Mouse (Mus musculus) cerebellum, adult 11 months (tissue): ENCODE measurements at regions not wholly inside any gene's neighbourhood (a gene's known extent, or its start where the extent isn't known, plus 50 kb on each side); places are given as distances from the start of the nearest gene placed in this dataset.

Source experiments
- DNase-seq: peaks from one replicate; pipeline ENCODE4 v3.0.0; 2022

DNA sequence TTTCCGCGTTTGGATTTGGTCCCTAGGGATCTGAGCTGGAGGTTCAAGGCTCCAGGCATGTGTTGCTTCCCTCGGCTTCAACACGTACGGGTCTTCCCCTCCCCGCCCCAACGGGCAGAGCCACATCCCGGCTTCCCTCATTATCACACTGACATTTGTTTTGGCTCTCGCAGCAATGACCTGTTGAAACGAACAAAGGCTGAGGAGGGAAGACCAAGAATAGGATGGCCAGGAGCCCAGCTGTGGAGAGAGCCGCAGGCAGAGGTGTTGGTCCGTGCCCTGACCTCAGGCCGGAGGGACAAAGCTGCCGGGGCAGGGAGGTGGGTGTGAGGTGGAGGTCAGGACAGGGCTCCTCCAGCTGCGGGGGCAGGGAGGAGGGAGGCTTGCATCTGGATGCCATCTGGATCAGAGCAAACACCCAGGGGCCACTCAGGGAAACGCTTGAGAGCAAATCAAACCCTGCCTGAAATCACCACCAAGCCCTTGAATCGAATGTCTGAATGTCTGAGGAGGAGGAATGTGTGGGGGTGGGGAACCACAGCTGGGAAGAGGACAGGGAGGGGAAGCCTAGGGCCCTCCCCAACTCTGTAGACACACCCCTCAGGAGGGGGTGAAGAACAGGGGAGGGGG, 145.6 kb downstream of the Vegfa start:
- no peak for DNase-seq

DNA sequence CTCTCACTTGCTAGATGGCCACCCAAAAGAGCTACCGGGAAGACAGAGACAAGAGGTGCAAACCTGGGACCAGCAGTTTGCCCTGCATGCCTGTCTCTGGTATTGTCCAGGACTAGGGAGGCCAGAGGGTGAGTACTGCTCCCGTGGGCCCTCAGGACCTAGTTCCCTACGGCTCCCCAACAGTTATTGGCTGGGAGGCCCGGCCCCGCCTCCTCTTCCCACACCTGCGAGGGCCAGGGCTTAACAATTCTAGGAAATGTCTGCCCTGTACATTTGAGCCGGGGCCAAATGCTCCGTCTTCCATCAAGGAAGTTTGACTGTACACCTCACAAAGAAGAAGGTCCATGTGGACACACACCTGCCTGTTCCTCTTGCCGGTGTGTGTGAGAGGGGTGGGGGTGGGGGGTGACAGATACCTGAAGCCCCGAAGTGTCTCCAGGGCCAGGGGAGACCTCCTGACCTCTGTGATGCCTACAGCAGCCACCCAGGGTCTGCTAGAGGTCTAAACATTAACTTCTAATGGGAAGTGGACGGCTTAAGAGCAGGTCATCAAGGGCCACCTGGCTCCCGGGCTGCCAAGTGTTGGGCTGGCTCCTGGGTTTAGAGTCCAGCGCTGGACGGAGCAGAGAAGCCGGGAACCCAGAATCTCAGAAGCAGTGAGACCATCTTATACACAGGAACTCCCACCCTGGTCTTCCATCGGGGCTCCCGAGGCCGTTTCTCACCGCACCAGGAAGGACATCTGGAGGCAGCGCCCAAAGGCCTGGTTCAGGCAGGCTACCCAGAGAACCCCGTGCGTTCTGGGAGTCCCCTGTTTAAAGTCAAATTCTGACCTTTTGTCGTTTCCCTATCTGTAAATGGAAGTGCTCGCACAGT, 146.5 kb downstream of the Vegfa start:
- DNase-seq = no peak

GRCm38 (mm10) chr17:45884021-45884722, 148.0 kb downstream of the Vegfa start:
- no peak for DNase-seq

- no peak for DNase-seq
Observed at GRCm38 (mm10) chr17:45882682-45883081, 149.0 kb upstream of the 1600014C23Rik start.

- DNase-seq = no peak
Observed at GRCm38 (mm10) chr17:45881284-45881683, 147.6 kb upstream of the 1600014C23Rik start.

GRCm38 (mm10) chr17:45880761-45881160, 147.1 kb upstream of the 1600014C23Rik start:
- DNase-seq = no peak

DNA sequence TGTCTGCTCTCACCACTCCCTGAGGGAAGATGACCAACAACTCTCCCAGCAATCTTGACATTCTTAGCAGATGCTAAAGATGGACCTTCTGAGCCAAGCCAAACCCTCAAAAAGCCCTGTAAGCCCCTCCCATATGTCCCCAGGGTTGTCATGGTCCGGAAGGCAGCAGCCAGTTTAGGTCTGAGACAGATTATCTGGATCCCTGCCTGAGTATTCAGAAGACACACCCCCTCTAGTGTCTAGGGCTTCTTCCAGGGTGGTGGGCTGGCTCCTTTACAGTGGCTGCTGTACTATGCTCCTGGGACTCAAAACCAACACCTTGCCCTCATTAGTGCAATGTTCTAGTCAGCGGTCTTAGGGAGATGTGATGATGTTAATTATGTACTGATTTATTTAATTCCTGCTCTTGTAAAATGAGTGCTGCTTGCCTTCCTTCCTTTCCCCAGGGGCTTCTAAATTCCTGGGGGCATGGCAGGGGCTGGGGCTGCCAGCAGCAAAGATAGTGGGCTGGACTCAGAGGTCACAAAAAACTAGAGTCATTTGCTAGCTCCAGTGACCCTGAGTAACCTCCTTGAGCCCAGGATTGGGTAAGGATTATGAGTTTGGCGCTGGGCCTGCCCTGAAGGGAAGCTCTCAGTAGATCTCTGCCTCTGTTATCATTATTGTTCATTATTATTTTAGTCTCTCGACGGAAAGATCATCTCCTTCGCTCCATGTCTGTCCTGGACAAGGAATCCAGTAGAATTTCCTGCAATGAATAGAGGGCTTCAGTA, 146.0 kb upstream of the 1600014C23Rik start:
- DNase-seq = no peak

- DNase-seq = no peak
Observed at GRCm38 (mm10) chr17:45878394-45878793, 144.8 kb upstream of the 1600014C23Rik start.

DNA sequence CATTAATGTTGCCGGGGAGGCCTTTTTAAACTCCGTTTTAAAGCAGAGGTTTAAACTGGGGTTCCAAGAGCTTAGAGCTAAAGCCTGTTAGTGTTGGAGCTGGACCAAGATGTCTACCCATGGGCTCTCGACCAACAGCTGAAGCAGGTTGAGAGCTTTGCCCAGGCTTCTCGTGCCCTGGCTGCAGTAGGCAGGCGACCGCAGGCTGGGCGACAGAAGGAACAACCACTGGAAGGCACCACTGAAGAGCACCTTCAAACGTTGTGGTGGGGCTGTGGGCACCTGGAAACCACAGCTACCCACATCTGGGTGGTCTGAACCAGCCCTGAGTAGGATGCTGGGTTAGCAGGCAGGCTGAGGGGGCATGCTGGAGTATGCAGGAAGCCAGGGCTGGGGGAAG, 141.7 kb upstream of the 1600014C23Rik start:
- DNase-seq = no peak

DNA sequence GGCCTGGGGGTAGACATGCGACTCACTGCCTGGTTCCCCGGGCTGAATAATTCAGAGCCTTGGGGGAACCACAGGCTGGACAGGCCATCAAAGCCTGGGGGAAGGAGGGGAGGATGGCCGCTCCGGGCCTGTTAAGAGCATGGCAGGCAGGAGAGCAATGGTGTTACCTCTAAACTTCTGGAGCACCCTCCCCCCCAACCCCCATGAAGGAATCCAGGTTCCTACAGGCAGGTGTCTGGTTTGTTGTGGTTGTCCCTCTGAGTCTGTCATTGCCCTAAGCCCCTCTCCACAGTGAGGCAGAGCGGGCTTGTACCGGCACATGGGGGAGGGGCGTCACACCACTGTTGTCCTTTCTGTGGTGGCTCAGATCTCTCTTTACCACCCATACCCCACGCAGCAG, 140.4 kb upstream of the 1600014C23Rik start:
- DNase-seq = no peak

DNA sequence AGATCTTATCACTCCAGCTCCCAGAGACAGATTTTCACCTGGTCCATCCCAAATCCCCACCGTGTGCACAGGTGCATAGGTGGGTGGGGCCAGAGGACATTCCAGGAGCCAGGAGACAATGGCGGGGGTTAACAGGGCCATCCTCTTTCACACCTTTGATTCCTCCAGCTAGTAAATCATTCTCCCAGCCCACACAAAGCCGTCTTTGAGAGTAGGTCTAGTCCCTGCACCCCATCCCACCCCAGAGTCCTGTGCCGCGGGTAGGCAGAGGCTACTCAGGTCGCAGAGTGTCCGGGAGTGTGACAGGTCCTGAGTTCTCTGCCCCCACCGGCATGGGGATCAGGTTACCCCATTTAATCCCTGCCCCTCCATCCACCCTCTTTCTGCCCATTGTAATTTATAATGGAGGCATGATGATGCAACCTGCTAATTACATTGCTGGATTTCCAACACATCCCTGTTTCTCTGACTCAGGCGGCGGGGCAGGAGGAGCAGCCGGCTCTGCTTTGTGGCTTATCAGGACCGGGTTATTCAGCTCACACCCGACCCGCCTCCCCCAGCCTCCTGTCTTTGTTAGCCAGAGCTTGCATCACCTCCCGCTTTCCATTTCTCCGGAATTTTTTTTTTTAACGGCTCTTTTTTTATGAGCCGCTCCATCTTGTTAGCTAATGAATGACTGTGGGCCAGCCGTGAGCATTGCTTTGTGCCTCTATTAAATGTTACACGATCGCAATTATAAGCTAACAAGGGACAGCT, 139.7 kb upstream of the 1600014C23Rik start:
- DNase-seq = no peak

DNA sequence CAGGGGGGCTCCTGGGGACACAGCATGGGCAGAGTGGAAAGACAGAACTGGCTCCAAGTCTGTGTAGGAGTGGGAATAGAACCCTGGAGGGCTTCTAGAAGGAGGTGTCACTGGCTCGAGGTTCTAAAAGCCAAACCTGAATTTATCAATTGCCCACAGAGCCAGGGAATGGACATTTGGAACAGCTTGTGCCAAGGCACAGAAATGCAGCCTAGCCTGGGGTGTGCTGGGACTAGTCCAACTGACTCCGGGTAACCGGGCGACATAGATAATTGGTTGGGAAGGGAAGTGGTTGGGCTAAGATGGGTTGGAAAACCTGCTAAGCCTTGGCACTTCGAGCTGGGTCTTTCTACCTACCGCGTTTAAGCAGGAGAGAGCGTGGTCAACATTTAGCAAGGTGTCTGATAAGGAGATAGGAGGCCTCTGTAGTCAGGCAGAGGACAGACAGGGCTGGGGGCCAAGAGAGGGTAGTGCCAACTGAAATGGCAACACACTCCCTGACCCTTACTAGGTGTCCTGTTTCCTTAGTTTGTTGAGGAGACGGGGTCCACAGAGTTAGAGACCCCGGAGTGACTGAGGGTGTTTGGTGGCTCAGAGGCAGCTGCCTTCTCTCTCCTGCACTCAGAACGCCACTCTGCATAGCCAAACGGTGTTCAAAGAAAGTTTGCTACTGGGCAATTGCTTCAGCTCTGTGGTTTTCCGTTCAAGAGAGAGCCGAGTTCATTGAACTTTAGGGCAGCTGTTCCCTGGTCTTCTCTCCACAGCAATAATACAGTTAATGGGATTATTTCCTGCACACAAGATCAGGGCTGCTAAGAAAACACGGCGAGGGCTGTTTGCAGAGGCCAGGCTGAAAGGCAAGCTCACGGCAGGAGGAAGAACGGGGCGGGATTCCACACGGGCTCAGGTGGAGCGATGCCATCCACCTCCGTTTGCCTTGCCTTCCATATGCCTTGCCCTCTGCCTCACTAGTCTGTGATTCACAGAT, 138.3 kb upstream of the 1600014C23Rik start:
- DNase-seq = no peak

- DNase-seq = no peak
Observed at GRCm38 (mm10) chr17:45871067-45871466, 137.4 kb upstream of the 1600014C23Rik start.

DNA sequence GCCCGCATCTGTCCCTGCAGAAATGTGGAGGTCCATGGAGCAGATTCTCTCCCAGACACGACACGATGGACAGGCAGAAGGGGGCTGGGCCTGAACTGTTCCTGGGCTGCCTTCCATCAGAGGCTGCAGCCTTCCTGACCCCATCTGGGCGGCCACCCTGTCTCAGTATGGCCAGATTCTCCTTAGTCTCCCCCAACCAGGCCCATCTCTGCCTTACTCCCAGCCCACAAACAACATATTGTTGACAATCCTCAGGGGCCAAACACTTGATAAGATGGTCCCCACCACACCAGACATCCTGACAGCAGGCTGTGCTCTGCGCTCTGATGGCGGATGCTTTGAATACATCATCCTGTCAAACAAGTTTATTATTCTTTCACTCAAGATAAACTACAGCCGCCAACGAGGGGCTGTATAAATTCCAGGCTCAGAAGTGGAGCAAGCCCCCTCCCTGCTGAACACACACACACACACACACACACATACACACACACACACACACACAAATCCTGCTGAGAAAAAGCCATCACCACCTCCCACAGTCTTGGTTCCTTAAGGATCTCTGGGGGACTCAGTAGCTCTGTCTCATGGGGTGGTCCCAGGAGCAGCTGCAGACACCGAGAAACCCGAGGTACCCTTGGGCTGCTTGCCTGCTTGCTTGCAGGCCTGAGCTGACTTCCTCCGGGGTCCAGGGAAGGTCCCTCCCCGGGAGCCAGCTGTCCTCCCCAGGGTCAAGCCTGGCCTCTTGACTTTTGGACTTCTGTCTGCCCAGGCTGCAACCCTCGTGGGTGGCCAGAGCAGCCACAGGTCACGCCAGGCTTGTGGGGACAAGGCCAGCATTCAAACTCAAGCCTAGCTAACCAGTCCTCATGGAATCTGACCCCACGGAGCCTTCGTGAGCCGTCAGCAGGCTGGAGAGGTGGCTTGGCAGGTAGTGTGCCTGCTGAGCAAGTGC, 135.6 kb upstream of the 1600014C23Rik start:
- no peak for DNase-seq

DNA sequence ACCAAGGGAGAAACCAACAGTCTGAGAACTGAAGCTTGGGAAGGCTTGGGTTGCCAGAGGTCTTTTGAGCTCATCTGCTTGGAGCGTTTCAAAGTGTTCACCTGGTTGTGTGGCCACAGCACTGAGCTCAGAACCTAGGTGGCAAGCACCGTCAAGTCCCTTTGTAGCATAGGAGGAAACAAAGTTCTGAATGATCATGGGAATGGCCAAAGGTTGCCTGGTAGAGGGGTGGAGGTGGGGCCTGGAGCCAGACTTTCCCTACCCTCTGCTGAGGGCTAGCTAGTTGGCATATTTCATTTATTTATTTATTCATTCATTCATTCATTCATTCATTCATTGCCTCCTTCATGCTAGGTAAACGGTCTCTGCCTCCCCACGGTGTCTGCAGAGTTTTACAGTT, 134.9 kb upstream of the 1600014C23Rik start:
- no peak for DNase-seq

GRCm38 (mm10) chr17:45867727-45868126, 134.1 kb upstream of the 1600014C23Rik start:
- DNase-seq = no peak

DNA sequence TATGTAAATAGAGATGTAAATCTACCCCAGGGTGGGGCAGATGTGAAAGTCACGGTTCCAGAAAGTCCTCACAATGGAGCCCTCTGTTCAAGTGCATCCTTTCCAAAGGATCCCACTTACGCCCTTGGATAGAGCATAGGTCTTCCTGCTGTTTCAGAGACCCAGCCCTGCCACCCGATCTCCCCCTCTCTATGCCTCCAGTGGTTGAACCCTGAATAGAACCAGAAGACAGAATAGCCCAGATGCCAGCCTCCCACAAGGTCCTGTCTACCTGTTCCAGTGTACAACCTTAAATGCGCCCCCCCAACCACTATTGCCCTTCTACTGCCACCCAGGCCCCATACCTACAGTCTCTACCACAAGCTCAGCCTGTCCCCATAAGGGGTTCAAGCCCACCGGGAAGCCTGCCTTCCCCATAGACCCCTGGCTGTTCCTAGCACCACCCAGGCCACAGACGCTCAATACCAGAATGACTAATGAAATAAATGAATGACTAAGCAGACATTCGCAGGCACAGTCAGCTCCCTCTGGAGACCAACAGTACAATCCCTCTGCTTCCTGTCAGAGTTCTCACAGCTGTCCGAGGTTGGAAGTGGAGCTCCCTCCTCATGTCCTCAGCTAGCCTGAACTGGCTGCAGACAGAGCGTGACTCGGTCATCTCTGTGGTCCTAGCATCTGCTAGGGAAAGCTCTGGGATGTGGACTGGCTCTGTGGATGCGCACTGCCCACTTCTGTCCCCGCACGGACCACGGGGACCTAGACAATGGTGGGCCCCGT, 133.4 kb upstream of the 1600014C23Rik start:
- no peak for DNase-seq

- no peak for DNase-seq
Observed at GRCm38 (mm10) chr17:45866346-45866745, 132.7 kb upstream of the 1600014C23Rik start.

DNA sequence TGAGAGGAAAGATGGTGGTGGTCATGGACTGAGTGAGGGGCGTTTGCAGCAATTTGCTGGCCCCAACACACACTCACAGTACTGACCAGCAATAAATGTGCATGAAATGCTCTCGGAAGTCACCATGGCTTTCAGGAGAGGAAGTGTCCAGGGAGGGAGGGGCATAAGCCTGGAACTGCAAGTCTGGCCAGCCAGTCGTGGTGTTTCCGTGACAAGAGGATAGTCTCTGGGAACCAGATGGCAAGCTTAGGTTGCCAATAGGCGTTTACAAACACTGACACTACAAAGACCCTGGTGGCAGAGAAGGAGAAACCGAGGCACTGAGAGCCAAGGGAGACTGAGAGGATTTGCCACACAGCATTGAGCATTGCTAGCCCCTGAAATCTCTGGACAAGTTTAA, 132.3 kb upstream of the 1600014C23Rik start:
- DNase-seq = no peak
